Mouse (Mus musculus) limb, embryonic 13.5 days (tissue): ENCODE results near the gene Sbno1. TPM values are rescaled to one million over a fixed set of nuclear protein-coding genes. Genes with fewer than 3 reads are reported as not detected.
"Not testable (repeated sequence)": the region's sequence is repeated elsewhere in the genome, so short reads cannot be mapped to it uniquely, and the experiment has no call there.

Experiments used
- ATAC-seq: fragments of 200-750 bp; cut with Nextera tagmentation; 2 replicates; pipeline ENCODE4 v1.8.0; 2017; ENCODE audit warnings: low read depth, moderate number of reproducible peaks, moderate TSS enrichment; ENCODE audit not compliant: low FRiP score
- H3K27ac ChIP-seq: fragments of 300-500 bp; sonication (generic); 2 replicates; pipeline ENCODE4 v1.5.1; 2015; ENCODE audit warnings: inconsistent platforms, mild to moderate bottlenecking, moderate library complexity
- H3K27me3 ChIP-seq: fragments of 300-500 bp; sonication (generic); 2 replicates; pipeline ENCODE4 v1.6.1; 2015; ENCODE audit warnings: mild to moderate bottlenecking, inconsistent platforms
- H3K36me3 ChIP-seq: fragments of 300-500 bp; sonication (generic); 2 replicates; pipeline ENCODE4 v1.6.1; 2015; ENCODE audit warnings: inconsistent platforms, mild to moderate bottlenecking, moderate library complexity
- H3K4me1 ChIP-seq: fragments of 300-500 bp; sonication (generic); 2 replicates; pipeline ENCODE4 v1.6.1; 2015; ENCODE audit warnings: inconsistent platforms
- H3K4me2 ChIP-seq: fragments of 300-500 bp; sonication (generic); replicated peaks from 2 replicates; pipeline ENCODE4 v1.6.1; 2015; ENCODE audit warnings: inconsistent platforms, mild to moderate bottlenecking, moderate library complexity
- H3K4me3 ChIP-seq: fragments of 300-500 bp; sonication (generic); 2 replicates; pipeline ENCODE4 v1.5.1; 2015; ENCODE audit warnings: moderate library complexity, mild to moderate bottlenecking, inconsistent platforms
- H3K9ac ChIP-seq: fragments of 300-500 bp; sonication (generic); 2 replicates; pipeline ENCODE4 v1.6.1; 2015; ENCODE audit warnings: mild to moderate bottlenecking, inconsistent platforms
- H3K9me3 ChIP-seq: fragments of 300-500 bp; sonication (generic); 2 replicates; pipeline ENCODE4 v1.6.1; 2016; ENCODE audit warnings: inconsistent platforms
- WGBS: fragments of 180-500 bp; shearing (Covaris S2); methylation state at CpG from one replicate; pipeline ENCODE4 v1.1.7; 2015; 5-methylcytosine and 5-hydroxymethylcytosine counted together
- polyA plus RNA-seq: library from polyadenylated mRNA; unstranded; fragments of >200 nt; fragmentation: Nextera tagmentation; extraction: Ambion mirVana; gene quantifications from 2 replicates; pipeline ENCODE4 v1.2.1, GENCODE M21; 2015

The Sbno1 gene
- polyA plus RNA-seq, 1 experiment from 2014 or later: 104 TPM

DNA sequence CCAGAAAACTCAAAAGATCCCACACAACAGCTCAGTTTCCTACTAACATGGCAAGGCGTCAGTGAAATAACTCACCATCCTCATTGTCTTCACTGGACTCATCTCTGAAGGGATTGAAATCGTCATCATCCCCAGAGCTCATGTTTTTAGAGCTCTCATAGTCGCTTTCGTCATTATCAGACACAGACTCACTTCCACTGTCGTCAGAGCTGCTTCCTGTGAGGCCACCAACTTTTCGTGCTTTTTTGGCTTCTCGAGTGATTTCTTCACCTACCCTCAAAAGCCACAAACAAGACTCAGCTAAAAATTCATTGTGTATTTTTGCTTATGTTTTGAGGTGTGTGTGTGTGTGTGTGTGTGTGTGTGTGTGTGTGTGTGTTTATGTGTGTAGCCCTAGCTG is 32.1 kb downstream of the Sbno1 start:
- no peaks in the 10 kb centered on the region for H3K9me3 ChIP-seq
- no peak overlapping the region for H3K27ac ChIP-seq
- no peak for ATAC-seq
- peaks cover 88% of the 10 kb centered on the region for H3K36me3 ChIP-seq
- no peak overlapping the region for H3K4me2 ChIP-seq
- no peaks in the 10 kb centered on the region for H3K27me3 ChIP-seq
- H3K4me1 ChIP-seq: no peaks in the 10 kb centered on the region
- no peak overlapping the region for H3K9ac ChIP-seq
- no peak overlapping the region for H3K4me3 ChIP-seq
- 93% methylated on average over 7 of the region's 7 CpGs for WGBS

DNA sequence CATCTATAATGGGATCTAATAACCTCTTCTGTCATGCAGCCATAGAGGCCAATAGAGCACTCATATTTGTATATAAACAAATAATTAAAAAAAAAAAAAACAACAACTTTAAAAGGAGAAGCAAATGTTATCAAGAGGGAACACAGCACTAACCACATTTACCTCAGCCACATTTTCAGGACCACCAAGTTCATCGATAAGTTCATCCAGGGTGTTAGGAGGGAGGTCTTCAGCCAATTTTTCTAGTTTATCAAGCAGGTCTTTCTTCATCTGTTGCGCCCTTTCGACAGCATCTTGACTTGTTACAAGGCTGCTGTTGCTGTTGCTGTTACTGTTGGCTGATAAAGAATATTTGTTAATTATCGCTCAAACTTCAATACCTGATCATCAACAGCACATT is 33.4 kb downstream of the Sbno1 start:
- H3K36me3 ChIP-seq: peaks cover 88% of the 10 kb centered on the region
- H3K4me3 ChIP-seq: no peak overlapping the region
- no peak for ATAC-seq
- H3K9ac ChIP-seq: no peak overlapping the region
- H3K27ac ChIP-seq: no peak overlapping the region
- H3K4me2 ChIP-seq: no peak overlapping the region
- WGBS: over 99% methylated on average over 4 of the region's 4 CpGs
- H3K4me1 ChIP-seq: no peaks in the 10 kb centered on the region
- no peaks in the 10 kb centered on the region for H3K9me3 ChIP-seq
- no peaks in the 10 kb centered on the region for H3K27me3 ChIP-seq

DNA sequence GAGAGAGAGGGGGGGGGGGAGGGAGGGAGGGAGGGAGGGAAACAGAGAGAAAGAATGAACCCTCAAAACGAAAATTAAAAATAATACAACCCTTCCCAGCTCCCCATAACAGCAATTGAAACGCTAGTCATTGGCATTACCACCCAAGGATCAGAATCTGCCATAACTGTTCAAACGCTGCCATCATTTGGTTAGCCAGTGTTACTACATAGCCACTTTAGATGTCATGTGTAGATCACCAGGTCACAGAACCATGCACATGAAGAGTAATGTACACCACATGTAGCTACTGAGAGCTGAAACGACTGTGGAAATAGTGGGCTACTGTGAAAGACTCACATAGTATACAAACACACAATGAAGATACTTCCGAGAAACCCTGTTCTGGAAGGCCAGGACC is 37.9 kb downstream of the Sbno1 start:
- no peak overlapping the region for H3K4me2 ChIP-seq
- no peak for ATAC-seq
- WGBS: 72% methylated on average over 5 of the region's 5 CpGs

DNA sequence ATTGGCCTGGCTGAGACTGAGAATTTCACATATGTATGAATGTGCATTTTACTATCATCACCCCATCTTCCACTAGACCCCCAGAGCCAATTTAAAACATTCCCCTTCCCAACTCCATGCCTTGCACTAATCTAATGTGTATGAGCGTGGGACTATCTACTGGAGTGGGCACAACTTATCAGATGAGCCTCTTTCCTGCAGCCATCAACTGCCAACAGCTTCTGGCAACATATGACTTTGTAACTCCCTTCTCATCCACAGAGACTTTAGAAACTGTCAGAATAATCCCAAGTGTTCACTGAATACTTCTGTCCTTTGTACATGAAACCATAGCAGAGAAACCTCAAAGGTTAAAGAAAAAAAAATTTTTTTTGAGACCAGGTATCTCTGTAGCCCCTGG is 45.7 kb downstream of the Sbno1 start:
- H3K36me3 ChIP-seq: peaks cover 88% of the 10 kb centered on the region
- H3K4me3 ChIP-seq: no peak overlapping the region
- H3K27me3 ChIP-seq: no peaks in the 10 kb centered on the region
- H3K9ac ChIP-seq: no peak overlapping the region
- no peak for ATAC-seq
- no peaks in the 10 kb centered on the region for H3K4me1 ChIP-seq
- no peak overlapping the region for H3K4me2 ChIP-seq
- H3K27ac ChIP-seq: no peak overlapping the region
- no peaks in the 10 kb centered on the region for H3K9me3 ChIP-seq
- WGBS: 89% methylated on average over 1 of the region's 1 CpGs

More for the DNA sequence above, 37.9 kb downstream of the Sbno1 start:
- Histone ChIP-seq H3K36me3 (peaks cover 90% of the 10 kb centered on the region), H3K4me3 (no peak overlapping the region), H3K9me3 (no peaks in the 10 kb centered on the region), H3K27me3 (no peaks in the 10 kb centered on the region), H3K4me1 (no peaks in the 10 kb centered on the region), H3K27ac (no peak overlapping the region), H3K9ac (no peak overlapping the region)

DNA sequence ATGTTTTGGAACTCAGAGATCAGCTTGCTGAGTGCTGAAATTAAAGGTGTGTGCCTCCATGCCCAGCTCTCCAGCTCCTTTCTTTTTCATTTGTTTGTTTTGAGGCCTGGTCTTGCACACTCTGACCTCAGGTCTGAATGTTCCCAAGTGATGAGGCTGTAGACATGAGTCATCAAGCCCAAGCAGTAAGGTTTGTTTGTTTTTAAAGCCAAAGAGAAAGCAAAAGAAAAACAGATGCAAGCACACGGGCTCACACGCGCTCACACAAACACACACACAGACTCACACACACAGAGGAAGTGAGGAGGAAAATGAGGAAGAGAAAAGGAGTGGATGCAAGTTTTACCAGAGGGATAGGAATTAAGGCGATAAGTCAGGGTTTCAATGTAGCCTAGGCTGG is 48.7 kb downstream of the Sbno1 start:
- Histone ChIP-seq H3K27me3 (no peaks in the 10 kb centered on the region), H3K9me3 (no peaks in the 10 kb centered on the region), H3K9ac (no peak overlapping the region), H3K4me2 (no peak overlapping the region), H3K4me1 (no peaks in the 10 kb centered on the region), H3K4me3 (no peak overlapping the region), H3K36me3 (peaks cover 87% of the 10 kb centered on the region), H3K27ac (no peak overlapping the region)
- WGBS: 95% methylated on average over 4 of the region's 4 CpGs
- ATAC-seq: no peak

DNA sequence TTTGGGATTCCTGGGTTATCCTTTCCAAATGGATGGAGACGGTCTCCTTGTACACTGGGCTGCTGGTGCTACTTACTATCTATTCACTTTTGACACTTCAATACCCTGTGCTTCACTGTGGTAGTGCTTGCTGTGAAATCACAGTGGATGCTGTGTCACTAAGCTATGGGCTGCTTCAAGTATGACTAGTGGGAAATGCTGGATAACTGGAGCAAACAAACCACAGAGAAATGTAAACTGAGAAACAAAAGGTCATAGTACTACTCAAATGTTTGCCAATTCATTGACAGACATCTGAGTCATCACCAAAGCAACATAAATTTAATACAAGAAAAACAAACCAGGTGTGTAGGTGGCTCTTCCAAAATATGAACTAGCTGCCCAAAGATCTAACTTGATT is 49.4 kb downstream of the Sbno1 start:
- no peak overlapping the region for H3K4me2 ChIP-seq
- peaks cover 88% of the 10 kb centered on the region for H3K36me3 ChIP-seq
- no peaks in the 10 kb centered on the region for H3K4me1 ChIP-seq
- no peaks in the 10 kb centered on the region for H3K9me3 ChIP-seq
- ATAC-seq: no peak
- no peak overlapping the region for H3K9ac ChIP-seq
- no peak overlapping the region for H3K27ac ChIP-seq
- WGBS: 96% methylated on average over 1 of the region's 1 CpGs
- no peaks in the 10 kb centered on the region for H3K27me3 ChIP-seq
- H3K4me3 ChIP-seq: no peak overlapping the region

DNA sequence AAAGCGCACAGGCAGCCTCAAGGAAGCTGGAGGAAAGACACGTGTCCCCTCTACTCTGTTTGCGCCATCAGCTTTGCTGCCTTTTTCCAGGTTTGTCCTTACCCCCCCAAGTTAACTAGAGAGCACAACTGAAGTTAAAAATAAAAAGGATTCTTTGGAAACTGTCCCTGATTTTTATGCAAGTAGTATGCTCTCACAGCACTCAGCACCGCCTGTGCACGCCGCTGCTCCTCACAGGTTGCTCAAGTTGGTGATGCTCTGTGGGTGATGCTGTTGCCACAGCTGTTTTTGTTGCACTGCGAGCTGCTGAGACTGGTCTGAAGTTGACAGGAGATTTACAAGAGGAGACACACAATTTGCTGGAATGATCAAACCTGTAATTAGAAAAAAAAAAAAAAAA is 51.5 kb downstream of the Sbno1 start:
- H3K4me2 ChIP-seq: no peak overlapping the region
- ATAC-seq: no peak
- H3K27ac ChIP-seq: no peak overlapping the region
- H3K36me3 ChIP-seq: peaks cover 87% of the 10 kb centered on the region
- no peaks in the 10 kb centered on the region for H3K9me3 ChIP-seq
- WGBS: 96% methylated on average over 7 of the region's 7 CpGs
- H3K9ac ChIP-seq: no peak overlapping the region
- H3K4me3 ChIP-seq: no peak overlapping the region
- no peaks in the 10 kb centered on the region for H3K27me3 ChIP-seq
- no peaks in the 10 kb centered on the region for H3K4me1 ChIP-seq

DNA sequence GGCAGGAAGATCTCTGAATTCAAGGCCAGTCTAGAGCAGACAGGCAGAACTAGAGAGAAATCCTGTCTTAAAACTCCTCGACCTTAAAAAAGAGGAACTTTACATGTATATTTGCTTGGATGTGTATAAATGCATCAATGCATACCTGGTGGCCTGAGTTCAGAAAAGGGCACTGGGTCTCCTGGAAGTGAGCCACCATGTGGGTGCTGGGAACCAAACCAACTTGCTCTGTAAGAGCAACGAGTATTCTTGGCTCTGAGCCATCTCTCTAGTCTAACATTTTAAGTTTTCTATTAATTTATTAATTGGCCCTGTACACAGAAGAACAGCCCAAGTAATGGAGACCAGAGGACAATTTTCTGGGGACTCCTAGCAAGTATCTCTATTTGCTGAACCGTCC is 59.1 kb downstream of the Sbno1 start:
- Histone ChIP-seq H3K4me1 (no peaks in the 10 kb centered on the region), H3K36me3 (peaks cover 35% of the 10 kb centered on the region), H3K9ac (no peak overlapping the region), H3K27ac (no peak overlapping the region), H3K27me3 (no peaks in the 10 kb centered on the region), H3K4me3 (no peak overlapping the region), H3K9me3 (no peaks in the 10 kb centered on the region), H3K4me2 (no peak overlapping the region)
- WGBS: 78% methylated on average over 3 of the region's 3 CpGs
- ATAC-seq: no peak

DNA sequence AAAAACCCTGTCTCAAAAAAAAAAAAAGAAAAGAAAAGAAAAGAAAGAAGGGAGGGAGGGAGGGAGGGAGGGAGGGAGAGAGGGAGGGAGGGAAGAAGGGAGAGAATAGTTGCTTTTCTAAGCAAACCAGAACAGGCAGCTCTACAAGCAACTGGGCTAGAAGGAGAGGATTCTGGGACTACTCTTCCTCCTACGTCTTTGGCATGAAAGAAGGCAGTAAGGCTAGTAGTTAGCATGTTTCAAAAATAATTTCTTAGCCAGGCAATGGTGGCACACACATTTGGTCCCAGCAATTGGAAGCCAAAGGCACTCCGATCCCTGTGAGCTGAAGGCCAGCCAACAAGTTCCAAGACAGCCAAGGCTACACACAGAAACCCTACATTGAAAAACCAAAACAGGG is 60.0 kb downstream of the Sbno1 start:
- Histone ChIP-seq H3K4me2 (no peak overlapping the region), H3K27ac (no peak overlapping the region), H3K4me3 (no peak overlapping the region), H3K27me3 (no peaks in the 10 kb centered on the region), H3K36me3 (peaks cover 26% of the 10 kb centered on the region), H3K9ac (no peak overlapping the region), H3K4me1 (no peaks in the 10 kb centered on the region), H3K9me3 (no peaks in the 10 kb centered on the region)
- 90% methylated on average over 2 of the region's 2 CpGs for WGBS
- ATAC-seq: no peak

DNA sequence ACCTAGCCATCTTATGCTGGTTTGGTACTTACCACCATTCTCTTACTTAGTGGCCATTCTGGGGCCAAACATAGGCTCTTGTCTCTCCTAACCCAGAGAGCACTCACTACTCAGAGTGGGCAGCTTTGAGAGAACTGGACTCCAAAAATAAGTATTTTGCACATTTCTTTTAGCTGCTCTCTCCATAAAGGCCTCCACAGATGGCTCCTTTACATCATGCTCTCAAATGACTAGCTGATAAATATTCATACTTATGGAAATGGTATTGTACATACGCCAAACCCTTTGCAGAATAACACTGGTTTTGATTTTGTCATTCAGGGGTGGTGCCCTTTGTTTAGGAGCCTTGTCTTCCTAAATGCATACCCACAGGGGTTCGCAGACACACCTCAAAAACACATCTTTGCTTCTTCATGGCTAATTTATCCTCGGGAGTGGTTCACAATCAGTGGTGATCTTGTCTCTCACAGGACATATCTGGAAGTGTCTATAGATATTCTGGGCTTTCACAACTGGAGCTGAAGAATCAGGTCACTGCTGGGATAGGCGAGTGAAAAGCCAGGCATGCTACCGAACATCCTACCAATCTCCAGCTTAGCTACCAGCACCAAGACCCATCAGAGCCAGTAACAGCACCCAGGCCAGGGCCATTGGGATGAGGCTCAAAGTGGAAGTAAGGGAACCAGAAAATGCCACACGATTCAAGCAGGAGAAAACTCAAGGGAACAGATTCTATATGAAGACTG is 61.5 kb downstream of the Sbno1 start:
- no peak overlapping the region for H3K4me3 ChIP-seq
- H3K27me3 ChIP-seq: no peaks in the 10 kb centered on the region
- H3K4me2 ChIP-seq: no peak overlapping the region
- H3K4me1 ChIP-seq: no peaks in the 10 kb centered on the region
- H3K9ac ChIP-seq: no peak overlapping the region
- H3K27ac ChIP-seq: no peak overlapping the region
- peaks cover 13% of the 10 kb centered on the region for H3K36me3 ChIP-seq
- ATAC-seq: no peak
- H3K9me3 ChIP-seq: no peaks in the 10 kb centered on the region
- 87% methylated on average over 6 of the region's 6 CpGs for WGBS

DNA sequence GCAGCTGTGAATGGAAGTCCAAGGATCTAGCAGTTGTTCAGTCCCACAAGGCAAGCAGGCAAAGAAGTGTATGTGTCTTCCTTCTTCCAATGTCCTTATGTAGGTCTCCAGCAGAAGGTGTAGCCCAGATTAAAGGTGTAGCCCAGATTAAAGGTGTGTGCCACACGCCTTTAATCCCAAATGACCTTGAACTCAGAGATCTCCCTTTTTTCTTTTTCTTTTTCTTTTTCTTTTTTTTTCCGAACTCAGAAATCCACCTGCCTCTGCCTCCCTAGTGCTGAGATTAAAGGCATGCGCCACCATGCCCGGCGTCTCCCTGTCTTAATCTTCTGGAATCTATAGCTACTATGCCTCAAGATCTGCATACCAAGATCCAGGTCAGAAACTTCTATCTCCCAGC is 62.8 kb downstream of the Sbno1 start, which contains the start of gene Cdk2ap1:
Gene Cdk2ap1 (minus strand): TSS at position 101 of the 400 bp plus-strand sequence.
- H3K27ac ChIP-seq, H3K4me1 ChIP-seq, H3K4me3 ChIP-seq, H3K36me3 ChIP-seq, H3K9me3 ChIP-seq, H3K27me3 ChIP-seq, H3K4me2 ChIP-seq, H3K9ac ChIP-seq, ATAC-seq: not testable (repeated sequence)
- 88% methylated on average over 5 of the region's 5 CpGs for WGBS

DNA sequence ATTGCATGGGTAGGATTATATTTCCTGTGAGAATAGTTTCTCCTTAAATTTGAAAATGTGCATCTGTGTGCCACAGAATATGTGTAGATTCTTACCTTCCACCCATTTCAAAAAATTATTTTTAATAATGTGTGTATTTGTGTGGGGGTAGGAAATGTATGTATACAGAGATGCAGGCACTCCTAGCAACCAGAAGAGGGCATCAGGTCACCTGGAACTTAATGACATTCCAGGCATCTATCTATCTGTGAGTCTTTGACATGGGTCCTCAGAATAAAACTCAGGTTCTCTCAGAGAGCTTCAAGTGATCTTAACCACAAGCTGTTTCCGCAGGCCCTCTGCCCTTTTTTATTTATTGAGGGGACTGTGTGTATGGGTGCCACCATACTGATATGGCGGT is 66.2 kb downstream of the Sbno1 start:
- WGBS: 73% methylated on average over 2 of the region's 2 CpGs
- H3K9me3 ChIP-seq: no peaks in the 10 kb centered on the region
- H3K4me3 ChIP-seq: no peak overlapping the region
- no peak overlapping the region for H3K9ac ChIP-seq
- H3K36me3 ChIP-seq: no peaks in the 10 kb centered on the region
- H3K4me1 ChIP-seq: no peaks in the 10 kb centered on the region
- H3K27me3 ChIP-seq: no peaks in the 10 kb centered on the region
- ATAC-seq: no peak
- no peak overlapping the region for H3K27ac ChIP-seq
- H3K4me2 ChIP-seq: no peak overlapping the region

DNA sequence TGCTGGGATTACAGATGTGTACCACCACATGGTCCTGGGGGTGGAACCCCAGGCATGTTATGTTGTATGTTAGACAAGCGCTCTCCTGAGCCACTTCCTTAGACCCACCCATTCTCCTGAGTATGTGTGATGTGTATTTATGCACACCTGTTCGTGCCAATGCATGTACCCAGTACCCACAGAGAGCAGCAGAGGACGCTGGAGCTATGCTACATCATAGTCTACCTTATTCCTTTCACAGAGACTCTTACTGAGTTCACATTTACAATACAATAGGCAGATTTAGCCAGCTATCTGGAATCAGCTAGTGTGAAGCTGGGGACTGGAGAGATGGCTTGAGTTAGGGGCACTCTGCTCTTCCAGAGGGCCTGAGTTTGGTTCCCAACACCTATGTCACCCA is 69.1 kb downstream of the Sbno1 start:
- no peak for ATAC-seq
- H3K9me3 ChIP-seq: no peaks in the 10 kb centered on the region

More for the DNA sequence above, 69.1 kb downstream of the Sbno1 start:
- no peak overlapping the region for H3K4me3 ChIP-seq
- WGBS: 45% methylated on average over 3 of the region's 3 CpGs
- no peak overlapping the region for H3K27ac ChIP-seq
- H3K36me3 ChIP-seq: no peaks in the 10 kb centered on the region
- H3K4me1 ChIP-seq: peaks cover 4% of the 10 kb centered on the region
- no peak overlapping the region for H3K9ac ChIP-seq
- H3K4me2 ChIP-seq: no peak overlapping the region
- H3K27me3 ChIP-seq: no peaks in the 10 kb centered on the region
